ENCODE assay signal across 7 mouse cellular contexts in the genomic region with DNA sequence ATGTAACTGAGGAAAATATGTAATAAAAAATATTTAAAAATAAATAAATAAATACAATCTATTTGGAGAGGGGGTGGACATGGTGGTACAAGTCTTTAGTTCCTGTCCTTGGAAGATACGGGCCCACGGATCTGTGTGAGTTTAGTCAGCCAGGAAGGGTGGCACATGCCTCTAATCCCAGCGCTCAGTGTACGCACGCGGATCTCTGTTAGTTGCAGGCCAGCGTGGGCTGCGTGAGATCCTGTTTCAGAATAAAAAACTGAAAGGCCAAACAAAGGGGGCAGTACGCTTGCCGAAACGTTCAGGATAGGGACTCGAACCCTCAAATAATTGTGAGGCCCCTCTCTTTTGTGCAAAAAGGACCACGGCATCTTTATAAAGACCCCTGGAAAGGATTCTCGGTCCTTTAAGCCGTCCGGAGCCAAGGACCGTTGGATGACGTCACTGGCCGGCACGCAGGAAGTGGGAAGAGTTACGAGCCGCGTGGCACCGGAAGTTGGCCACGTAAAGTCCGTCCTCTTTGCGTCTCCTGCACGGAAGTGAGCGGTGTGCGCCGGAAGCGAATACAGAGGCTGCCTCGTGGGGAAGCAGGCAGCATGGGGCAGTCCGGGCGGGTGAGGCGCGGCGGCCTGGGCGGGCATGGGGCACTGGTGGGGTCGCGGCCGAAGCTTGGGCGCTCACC. TPM values are rescaled to one million over a fixed set of nuclear protein-coding genes. Genes with fewer than 3 reads are reported as not detected.
DNase-seq lines count a peak whose midpoint lies in the region; ATAC-seq lines count a peak whose summit lies in the region.

A gene (plus strand): TSS at position 472 of the 682 bp plus-strand sequence.

- no peaks in the 10 kb centered on the region for H3K9me3 ChIP-seq in intestine, embryonic 16.5 days (ENCODE audit: control insufficient read depth, low read length)
- no peaks in the 10 kb centered on the region for H3K9me3 ChIP-seq in midbrain, embryonic 11.5 days (ENCODE audit: control insufficient read depth, low read length)

- WGBS in intestine, embryonic 16.5 days: under 1% methylated on average over 43 of the region's 43 CpGs
- WGBS in midbrain, embryonic 11.5 days: under 1% methylated on average over 42 of the region's 43 CpGs

- H3K27me3 ChIP-seq in intestine, embryonic 16.5 days (replicated peaks; ENCODE audit: control insufficient read depth, insufficient read depth, low read length): no peaks in the 10 kb centered on the region
- no peaks in the 10 kb centered on the region for H3K27me3 ChIP-seq in midbrain, embryonic 11.5 days (ENCODE audit: control insufficient read depth, insufficient read depth, low read length)

- peaks cover 11% of the 10 kb centered on the region for H3K4me1 ChIP-seq in intestine, embryonic 16.5 days (ENCODE audit: control insufficient read depth, insufficient read depth, low read length)
- peaks cover 4% of the 10 kb centered on the region; the same call in 1 of the 2 replicates for H3K4me1 ChIP-seq in midbrain, embryonic 11.5 days (ENCODE audit: control insufficient read depth, insufficient read depth, low read length)

- peak within 1 kb of the TSS; percentile 91 for H3K27ac ChIP-seq in intestine, embryonic 16.5 days (ENCODE audit: low read length)
- peak within 1 kb of the TSS; percentile 70 for H3K27ac ChIP-seq in midbrain, embryonic 11.5 days (ENCODE audit: low read depth, low read length)

- ATAC-seq in intestine, embryonic 16.5 days: peak; percentile 98
- peak; percentile 95 for ATAC-seq in midbrain, embryonic 11.5 days (ENCODE audit: low FRiP score)

- H3K9ac ChIP-seq in intestine, embryonic 16.5 days (ENCODE audit: low read depth, low read length): peak within 1 kb of the TSS; percentile 93
- H3K9ac ChIP-seq in midbrain, embryonic 11.5 days (ENCODE audit: low read length): peak within 1 kb of the TSS; percentile 91

- peaks cover 31% of the 10 kb centered on the region for H3K36me3 ChIP-seq in intestine, embryonic 16.5 days (ENCODE audit: control insufficient read depth, insufficient read depth, low read length)
- peaks cover 20% of the 10 kb centered on the region for H3K36me3 ChIP-seq in midbrain, embryonic 11.5 days (ENCODE audit: control insufficient read depth, insufficient read depth, low read length)

- peak within 1 kb of the TSS; percentile 72 for H3K4me2 ChIP-seq in intestine, embryonic 16.5 days (ENCODE audit: low read depth, low read length)
- H3K4me2 ChIP-seq in midbrain, embryonic 11.5 days: peak within 1 kb of the TSS; percentile 68

- H3K4me3 ChIP-seq in intestine, embryonic 16.5 days (ENCODE audit: low read length): peak within 1 kb of the TSS; percentile 74
- H3K4me3 ChIP-seq in midbrain, embryonic 11.5 days (ENCODE audit: low read depth, low read length): peak within 1 kb of the TSS; percentile 90

- intact Hi-C loops in left cerebral cortex, postnatal 36 days (cut with DNase I): no loop called here

- DNase-seq in adrenal gland, adult 8-10 months: peak; percentile 95
- DNase-seq in embryo, embryonic 9.5 days (ENCODE audit: extremely low spot score): peak; percentile 92
- DNase-seq in gastrocnemius, postnatal 4 days (ENCODE audit: low spot score in 2 of 2): peak; percentile 87 to 95
- peak; percentile 95 to 97 for DNase-seq in left cerebral cortex, postnatal 36 days (ENCODE audit: low spot score in 2 of 2)
- peak; percentile 99 for DNase-seq in midbrain, embryonic 11.5 days (ENCODE audit: low spot score, missing footprints)
- peak; percentile 96 for DNase-seq in skeletal muscle tissue, adult 2 months (ENCODE audit: low read depth, low spot score)

RNA-seq across cellular contexts. Expression of the gene that starts here (rescaled TPM):
- total RNA-seq in adrenal gland, adult 8-10 months (2022): 10 to 100 TPM; 27.8 to 43.1 (median 35.8) TPM
- total RNA-seq in gastrocnemius, postnatal 4 days (2021): 10 to 100 TPM; 25.0 to 28.7 TPM
- 79.5 and 97.6 TPM in 2 replicates for polyA plus RNA-seq in intestine, embryonic 16.5 days (2015; fragmentation: Nextera tagmentation; extraction: Ambion mirVana)
- 10 to 100 TPM; 18.6 to 23.9 TPM for total RNA-seq in left cerebral cortex, postnatal 36 days (2021)
- polyA plus RNA-seq in midbrain, embryonic 11.5 days (2014; fragmentation: Nextera tagmentation; extraction: Ambion mirVana): 52.3 and 57.1 TPM in 2 replicates

Comparison
In these comparisons a context has a peak if more than half of its experiments do, and no peak if none do; other contexts are left out.
1. Peak in every context shown above with its lines: DNase-seq, ATAC-seq, H3K4me3 ChIP-seq and H3K27ac ChIP-seq.